Mouse (Mus musculus) thymus, postnatal 10 days (tissue): ENCODE data around the gene St14.
"Not testable (repeated sequence)": the region's sequence is repeated elsewhere in the genome, so short reads cannot be mapped to it uniquely, and the experiment has no call there.

Experiments
- DNase-seq, 2 experiments: peaks; one replicate each; pipeline ENCODE4 v3.0.0; 2021; ENCODE audit warnings: low spot score in 2 of 2

The St14 gene

GRCm38 (mm10) chr9:31131205-31131968 lies at the start of gene St14:
Gene St14, minus strand, starts transcription at chr9:31131853.
- DNase-seq: peak; percentile 14 to 41

- DNase-seq: no peak
These were observed 46.0 kb upstream of the St14 start for GRCm38 (mm10) chr9:31177692-31178091.

GRCm38 (mm10) chr9:31176379-31177130 lies 44.9 kb upstream of the St14 start:
- no peak for DNase-seq

- DNase-seq: no peak
These were observed 44.3 kb upstream of the St14 start for GRCm38 (mm10) chr9:31175978-31176377.

GRCm38 (mm10) chr9:31175346-31175745 lies 43.7 kb upstream of the St14 start:
- DNase-seq: no peak

GRCm38 (mm10) chr9:31168356-31169093 lies 36.9 kb upstream of the St14 start:
- DNase-seq: no peak

- no peak for DNase-seq
These were observed 35.7 kb upstream of the St14 start for GRCm38 (mm10) chr9:31167305-31167704.

- not testable (repeated sequence) for DNase-seq
These were observed 33.9 kb upstream of the St14 start for GRCm38 (mm10) chr9:31165505-31165904.

GRCm38 (mm10) chr9:31163327-31163726 lies 31.7 kb upstream of the St14 start:
- no peak for DNase-seq

- no peak for DNase-seq
These were observed 31.3 kb upstream of the St14 start for GRCm38 (mm10) chr9:31162911-31163310.

GRCm38 (mm10) chr9:31159910-31160309 lies 28.3 kb upstream of the St14 start:
- DNase-seq: peak in 1 of 2 experiments; percentile 11

- DNase-seq: no peak
These were observed 24.9 kb upstream of the St14 start for GRCm38 (mm10) chr9:31156594-31156993.

GRCm38 (mm10) chr9:31151050-31151449 lies 19.4 kb upstream of the St14 start:
- peak in 1 of 2 experiments; percentile 37 for DNase-seq

GRCm38 (mm10) chr9:31148135-31148534 lies 16.5 kb upstream of the St14 start:
- no peak for DNase-seq

GRCm38 (mm10) chr9:31145272-31145925 lies 13.7 kb upstream of the St14 start:
- no peak for DNase-seq

- no peak for DNase-seq
These were observed 11.3 kb upstream of the St14 start for GRCm38 (mm10) chr9:31142924-31143323.

- no peak for DNase-seq
These were observed 1.5 kb upstream of the St14 start for GRCm38 (mm10) chr9:31133131-31133530.

- no peak for DNase-seq
These were observed 1.1 kb downstream of the St14 start for GRCm38 (mm10) chr9:31130357-31131204.

- no peak for DNase-seq
These were observed 1.7 kb downstream of the St14 start for GRCm38 (mm10) chr9:31129956-31130355.

GRCm38 (mm10) chr9:31127876-31128465 lies 3.7 kb downstream of the St14 start:
- DNase-seq: no peak
